Mouse (Mus musculus) ovary, postnatal 14 days (tissue): ENCODE data around the gene Duxf3.
"Not testable (repeated sequence)": the region's sequence is repeated elsewhere in the genome, so short reads cannot be mapped to it uniquely, and the experiment has no call there.

Experiments
- DNase-seq: peaks from one replicate; pipeline ENCODE4 v3.0.0; 2022; ENCODE audit warnings: low spot score

Gene Duxf3

GRCm38 (mm10) chr10:58232641-58232969, at the start of gene Duxf3:
Gene Duxf3, minus strand, starts transcription at chr10:58232675.
- DNase-seq: not testable (repeated sequence)

GRCm38 (mm10) chr10:58282238-58282637, 49.8 kb upstream of the Duxf3 start:
- DNase-seq: no peak

GRCm38 (mm10) chr10:58258466-58258865, 26.0 kb upstream of the Duxf3 start:
- no peak for DNase-seq

- no peak for DNase-seq
These were observed 23.5 kb upstream of the Duxf3 start for GRCm38 (mm10) chr10:58255954-58256353.

GRCm38 (mm10) chr10:58255213-58255892, 22.9 kb upstream of the Duxf3 start, which contains the start of gene Gcc2:
Gene Gcc2, plus strand, starts transcription at chr10:58255497.
- peak; percentile 86 for DNase-seq

GRCm38 (mm10) chr10:58254635-58255175, 22.2 kb upstream of the Duxf3 start:
- DNase-seq: no peak

- no peak for DNase-seq
These were observed 17.1 kb upstream of the Duxf3 start for GRCm38 (mm10) chr10:58249535-58249934.

GRCm38 (mm10) chr10:58238984-58239740, 6.7 kb upstream of the Duxf3 start:
- not testable (repeated sequence) for DNase-seq

- no peak for DNase-seq
These were observed 4.1 kb upstream of the Duxf3 start, which contains the start of gene Gm4981 for GRCm38 (mm10) chr10:58236613-58237012. Gene Gm4981, minus strand, starts transcription at chr10:58236701.

GRCm38 (mm10) chr10:58234985-58235384, 2.5 kb upstream of the Duxf3 start:
- not testable (repeated sequence) for DNase-seq

GRCm38 (mm10) chr10:58233740-58234121, 1.3 kb upstream of the Duxf3 start:
- DNase-seq: not testable (repeated sequence)

GRCm38 (mm10) chr10:58233054-58233739, 722 bp upstream of the Duxf3 start:
- not testable (repeated sequence) for DNase-seq

- peak; percentile 71 for DNase-seq
These were observed 465 bp downstream of the Duxf3 start for GRCm38 (mm10) chr10:58231779-58232640.

- DNase-seq: not testable (repeated sequence)
These were observed 1.4 kb downstream of the Duxf3 start for GRCm38 (mm10) chr10:58231088-58231487.

- not testable (repeated sequence) for DNase-seq
These were observed 2.5 kb downstream of the Duxf3 start for GRCm38 (mm10) chr10:58230021-58230420.

- DNase-seq: not testable (repeated sequence)
These were observed 4.7 kb downstream of the Duxf3 start for GRCm38 (mm10) chr10:58227798-58228197.

- not testable (repeated sequence) for DNase-seq
These were observed 6.1 kb downstream of the Duxf3 start for GRCm38 (mm10) chr10:58226357-58226756.

GRCm38 (mm10) chr10:58224827-58225785, 7.4 kb downstream of the Duxf3 start, which contains the start of gene AW822073:
Gene AW822073, minus strand, starts transcription at chr10:58224930.
- DNase-seq: not testable (repeated sequence)

GRCm38 (mm10) chr10:58223972-58224805, 8.3 kb downstream of the Duxf3 start:
- DNase-seq: peak; percentile 64
